Mouse (Mus musculus) spleen, adult 2 months (tissue): Measurements from ENCODE around the gene Smyd3.

Experiments
- CTCF ChIP-seq: fragments of 200-500 bp; IDR thresholded peaks from 2 replicates; pipeline ENCODE4 v1.5.1; 2011; ENCODE audit warnings: mild to moderate bottlenecking, inconsistent platforms; ENCODE audit not compliant: insufficient read depth, insufficient read length, insufficient replicate concordance; ENCODE audit errors: extremely low read depth
- POLR2A ChIP-seq: fragments of 200-500 bp; IDR thresholded peaks from 2 replicates; pipeline ENCODE4 v1.6.1; 2011; ENCODE audit warnings: low read depth, low read length, inconsistent platforms

DNA sequence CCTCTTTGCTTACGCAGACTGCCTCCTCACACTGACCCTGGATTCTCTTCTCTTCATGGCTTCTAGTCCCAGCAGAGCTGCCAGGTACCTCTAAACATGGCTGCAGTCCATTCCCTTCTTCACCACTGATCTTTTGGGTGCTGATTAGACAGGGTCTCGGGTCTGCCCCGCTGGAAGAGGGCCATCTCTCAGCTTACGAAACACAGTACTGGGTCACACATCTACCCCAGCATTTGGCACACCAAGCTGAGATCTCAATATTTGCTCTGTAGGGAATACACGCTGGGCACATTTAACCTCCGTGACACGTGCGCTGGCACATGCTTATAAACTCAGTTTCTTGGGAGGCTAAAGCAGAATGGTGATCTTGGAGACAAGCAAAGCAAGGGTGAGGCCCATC is 413.4 kb downstream of the Smyd3 start:
- TF ChIP-seq POLR2A: no peak
- no peak for TF ChIP-seq CTCF
